Mouse (Mus musculus) hindbrain, embryonic 13.5 days (tissue): ENCODE measurements around the gene Pigr. TPM values are rescaled to one million over a fixed set of nuclear protein-coding genes. Genes with fewer than 3 reads are reported as not detected.

ENCODE experiments used
- polyA plus RNA-seq: library from polyadenylated mRNA; unstranded; fragments of >200 nt; fragmentation: Nextera tagmentation; extraction: Ambion mirVana; gene quantifications from 2 replicates; pipeline ENCODE4 v1.2.1, GENCODE M21; 2015

Pigr gene
- polyA plus RNA-seq, 1 experiment from 2014 or later, result not detected

Other genes starting within 250 kb of the Pigr start
- not detected in 2 replicates for gene Zp3r, start 197.1 kb upstream of the Pigr start, polyA plus RNA-seq
- not detected in 2 replicates for gene C4bp, start 165.1 kb upstream of the Pigr start, polyA plus RNA-seq
- 0.16 TPM in 1 of 2 replicates, not detected in the other for gene Gm29427, start 110.9 kb upstream of the Pigr start, polyA plus RNA-seq
- gene Yod1, start 109.4 kb upstream of the Pigr start, polyA plus RNA-seq, result 18.4 and 21.7 TPM in 2 replicates
- 19.5 and 21.8 TPM in 2 replicates for gene Pfkfb2, start 97.4 kb upstream of the Pigr start, polyA plus RNA-seq
- 0.51 and 0.63 TPM in 2 replicates for gene AA986860, start 94.7 kb upstream of the Pigr start, polyA plus RNA-seq
- not detected in 2 replicates for gene Fcamr, start 25.8 kb upstream of the Pigr start, polyA plus RNA-seq
- 0.51 TPM in 1 of 2 replicates, not detected in the other for gene Fcmr, start 39.0 kb downstream of the Pigr start, polyA plus RNA-seq
- gene Il24, start 60.8 kb downstream of the Pigr start, polyA plus RNA-seq, result not detected in 2 replicates
- gene Il20, start 84.8 kb downstream of the Pigr start, polyA plus RNA-seq, result not detected in 2 replicates
- not detected in 2 replicates for gene Il19, start 113.4 kb downstream of the Pigr start, polyA plus RNA-seq
- gene Il10, start 193.2 kb downstream of the Pigr start, polyA plus RNA-seq, result not detected in 2 replicates